Mouse (Mus musculus) cortical plate, adult 2 months (tissue): ENCODE data around the gene Ceacam1.

Source experiments
- CTCF ChIP-seq: fragments of 200-500 bp; IDR thresholded peaks from 2 replicates; pipeline ENCODE4 v1.5.1; 2011; ENCODE audit warnings: mild to moderate bottlenecking, control low read depth, low read length; ENCODE audit not compliant: insufficient read depth; ENCODE audit errors: extremely low read depth
- POLR2A ChIP-seq: fragments of 200-500 bp; IDR thresholded peaks from 2 replicates; pipeline ENCODE4 v1.6.1; 2011; ENCODE audit warnings: mild to moderate bottlenecking, low read length, control low read depth; ENCODE audit not compliant: insufficient read depth; ENCODE audit errors: extremely low read depth

GRCm38 (mm10) chr7:25422286-25422841, 55.0 kb downstream of the Ceacam1 start:
- no peak for TF ChIP-seq CTCF
- no peak for TF ChIP-seq POLR2A
